Mouse (Mus musculus) monocyte, adult 5-6 weeks (primary cell): ENCODE measurements around the gene Myo3b. TPM values are rescaled to one million over a fixed set of nuclear protein-coding genes. Genes with fewer than 3 reads are reported as not detected.

Experiments used
- ATAC-seq: fragments of 153-309, 156-312 bp; replicated peaks from 2 replicates; pipeline ENCODE4 v1.8.0; 2017; ENCODE audit warnings: mild to moderate bottlenecking; ENCODE audit not compliant: low TSS enrichment, insufficient number of reproducible peaks, severe bottlenecking, poor library complexity, low FRiP score
- total RNA-seq: library from RNA; stranded (forward); fragments of 200-1000, 200-491, 200-594 nt; gene quantifications from 3 replicates; pipeline ENCODE4 v1.2.3, GENCODE M21; 2017

The Myo3b gene
- total RNA-seq, 1 experiment from 2014 or later = 0.10 TPM

DNA sequence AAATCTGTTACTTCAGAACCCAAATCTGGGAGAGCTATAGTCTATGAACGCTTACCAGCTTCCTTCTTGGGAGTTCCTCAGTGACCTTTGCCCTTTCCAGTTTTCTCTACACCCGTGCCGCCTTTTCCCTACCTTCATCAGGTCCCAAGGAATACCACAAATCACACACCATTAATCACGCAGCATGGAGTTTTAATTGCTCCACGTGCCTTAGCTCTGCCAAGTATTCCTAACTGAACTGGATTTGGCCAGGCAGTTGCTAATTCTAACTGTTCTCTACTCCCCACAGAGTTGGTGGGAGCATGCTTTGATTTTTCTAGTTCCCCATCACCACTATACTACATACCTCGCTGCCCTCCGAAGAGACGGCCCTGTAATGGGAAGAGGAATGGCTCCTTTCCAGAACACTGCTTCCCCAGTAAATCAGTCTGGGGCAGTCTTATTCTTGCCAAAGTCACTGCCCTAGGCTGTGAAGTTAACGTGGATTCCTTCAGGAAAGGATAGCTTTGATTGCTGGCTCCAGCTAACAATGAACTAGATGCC is 358.9 kb downstream of the Myo3b start:
- ATAC-seq = no peak

DNA sequence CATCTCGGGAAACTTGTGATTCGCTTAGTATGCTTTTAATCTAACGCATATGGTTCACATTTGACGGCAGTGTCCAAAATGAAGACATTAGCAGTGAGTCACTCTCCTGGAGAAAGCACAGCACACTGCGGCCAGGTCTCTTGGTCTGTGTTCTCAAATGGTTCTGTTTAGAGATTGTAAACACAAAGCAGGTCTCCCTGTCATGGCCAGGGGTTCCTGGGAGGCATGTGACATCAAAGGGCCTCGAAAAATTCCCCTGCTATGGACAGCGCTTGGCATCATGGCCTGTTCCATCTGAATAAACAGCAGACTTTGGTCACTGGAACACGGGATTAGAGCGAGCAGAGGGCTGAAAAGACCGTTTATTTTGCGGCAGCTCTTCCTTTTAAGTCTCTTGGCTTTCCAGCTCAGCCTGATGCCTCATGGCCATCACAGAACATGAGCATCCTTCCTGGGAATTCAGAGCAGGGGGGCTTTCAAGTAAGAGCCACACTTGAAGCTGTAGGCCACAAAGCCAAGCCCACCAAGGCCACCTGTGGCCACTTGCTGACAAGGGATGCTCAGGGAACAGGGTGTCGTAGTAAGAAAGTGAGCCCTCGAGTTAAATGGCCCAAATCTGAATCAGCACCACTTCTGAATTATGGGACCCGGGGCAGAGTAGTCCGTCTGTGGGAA is 360.7 kb downstream of the Myo3b start:
- no peak for ATAC-seq

DNA sequence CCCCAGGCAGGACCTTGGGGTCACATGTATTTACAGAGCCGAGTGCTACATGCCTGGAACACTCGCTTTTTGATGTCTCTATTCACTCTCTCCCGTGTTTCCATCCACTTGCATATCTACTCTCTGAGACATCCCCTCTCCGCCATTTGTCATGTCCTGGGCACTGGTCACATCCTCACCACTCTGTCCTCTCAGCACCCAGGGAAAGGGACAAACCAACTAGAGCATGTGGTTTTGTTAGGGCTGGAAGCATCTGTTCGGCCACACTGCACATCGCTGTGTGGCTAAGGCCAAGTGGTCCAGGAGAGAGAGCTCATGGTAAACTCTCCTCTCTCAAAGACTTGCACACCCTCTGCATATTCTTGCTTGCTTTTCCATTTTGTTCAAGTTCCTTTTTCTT is 361.4 kb downstream of the Myo3b start:
- ATAC-seq = no peak

DNA sequence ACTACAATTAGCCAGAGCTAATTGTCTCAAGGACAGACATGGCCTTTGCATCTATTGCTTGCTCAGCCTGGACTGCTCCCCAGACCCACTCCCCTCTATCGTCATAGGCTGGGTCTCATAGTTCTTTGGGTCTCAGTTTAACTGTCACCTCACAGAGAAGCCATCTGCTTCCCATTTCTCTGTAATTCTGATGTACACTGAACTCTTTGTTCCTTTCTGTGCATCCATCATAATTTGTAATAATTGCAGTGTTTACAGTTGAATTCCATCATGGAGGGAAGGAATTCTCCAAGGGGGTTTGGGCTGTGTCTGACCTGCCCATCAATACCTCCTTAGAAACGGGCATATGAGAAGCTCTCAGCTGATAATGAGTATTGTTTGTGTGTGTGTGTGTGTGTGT is 365.4 kb downstream of the Myo3b start:
- no peak for ATAC-seq

DNA sequence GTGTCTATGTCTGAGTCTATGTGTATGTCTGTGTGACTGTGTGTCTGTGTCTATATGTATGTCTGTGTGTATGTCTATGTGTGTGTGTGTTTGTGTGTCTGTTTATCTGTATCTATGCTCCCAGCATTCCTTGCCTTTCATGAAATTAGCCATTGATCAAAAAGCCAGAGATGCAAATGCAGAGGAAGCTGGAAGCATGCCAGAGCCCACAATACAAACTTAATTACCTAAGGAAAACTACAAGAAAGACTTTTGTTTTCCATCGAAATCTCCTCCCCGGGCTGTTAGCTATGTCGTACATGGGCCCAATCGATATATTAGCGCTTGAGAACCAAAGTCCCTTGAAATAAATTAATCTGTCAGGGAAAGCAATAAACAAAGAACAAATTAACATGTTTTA is 367.9 kb downstream of the Myo3b start:
- no peak for ATAC-seq

DNA sequence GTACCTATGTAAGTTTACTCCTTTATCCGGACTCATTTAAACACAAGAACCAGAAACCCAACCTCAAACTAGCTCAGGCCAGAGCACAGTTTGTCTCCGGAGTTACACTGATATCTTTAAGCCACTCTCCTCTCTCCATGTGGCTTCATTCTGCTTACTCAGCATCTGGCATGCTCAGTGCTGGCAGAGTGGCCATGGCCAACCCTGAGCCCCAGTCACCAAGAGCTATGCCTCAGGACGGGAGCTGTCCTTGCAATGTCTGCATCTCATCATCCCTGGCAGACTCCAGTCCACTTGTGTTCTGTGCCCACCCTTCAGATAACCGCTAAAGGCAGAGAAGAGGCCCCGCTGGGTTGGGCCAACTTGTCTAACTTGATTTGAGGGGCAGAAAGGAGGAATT is 368.8 kb downstream of the Myo3b start:
- ATAC-seq = no peak

DNA sequence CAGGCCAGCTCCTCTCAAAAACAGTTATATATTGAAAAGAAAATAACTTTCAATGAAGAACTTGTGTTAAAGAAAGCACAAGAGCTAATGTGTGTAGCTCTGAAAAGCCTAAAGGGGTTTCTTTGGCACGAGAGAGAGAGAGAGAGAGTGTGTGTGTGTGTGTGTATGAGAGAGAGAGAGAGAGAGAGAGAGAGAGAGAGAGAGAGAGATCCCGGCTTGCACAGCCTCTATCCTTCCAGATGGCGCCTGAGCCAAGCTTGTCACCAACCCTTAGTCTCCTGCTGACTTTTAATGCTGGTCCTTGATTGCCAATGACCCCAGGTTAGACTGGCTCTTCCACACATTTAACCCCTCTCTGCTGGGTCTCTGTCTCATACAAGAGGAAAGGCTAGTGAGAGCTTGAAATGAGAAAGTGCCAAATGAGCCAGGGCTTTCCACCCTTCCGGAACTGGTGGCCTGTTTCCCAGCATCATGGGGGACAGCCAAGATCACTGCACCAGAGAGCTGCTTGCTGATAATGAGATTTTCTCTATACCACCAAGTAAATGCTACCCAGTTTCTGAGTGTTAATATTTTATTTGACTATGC is 371.5 kb downstream of the Myo3b start:
- no peak for ATAC-seq

DNA sequence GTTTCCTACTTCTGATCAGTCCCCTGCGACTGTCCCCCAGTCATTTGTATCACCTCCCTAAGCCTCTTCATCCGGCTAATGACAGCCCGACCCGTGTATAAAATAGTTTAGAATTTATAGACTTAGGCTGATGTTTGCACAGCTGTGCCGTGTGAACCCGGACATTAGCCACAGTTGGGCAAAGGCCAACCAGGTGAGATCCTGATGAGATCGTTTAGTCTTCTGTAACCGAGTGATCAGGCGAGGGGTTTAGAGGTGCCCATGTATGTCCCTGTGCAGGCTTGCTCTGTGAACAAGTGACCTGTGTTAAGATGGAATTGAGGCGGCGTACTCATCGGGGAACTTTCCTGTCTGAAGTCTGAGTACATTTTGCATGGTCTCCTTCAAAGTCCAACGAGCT is 373.4 kb downstream of the Myo3b start:
- ATAC-seq = no peak

DNA sequence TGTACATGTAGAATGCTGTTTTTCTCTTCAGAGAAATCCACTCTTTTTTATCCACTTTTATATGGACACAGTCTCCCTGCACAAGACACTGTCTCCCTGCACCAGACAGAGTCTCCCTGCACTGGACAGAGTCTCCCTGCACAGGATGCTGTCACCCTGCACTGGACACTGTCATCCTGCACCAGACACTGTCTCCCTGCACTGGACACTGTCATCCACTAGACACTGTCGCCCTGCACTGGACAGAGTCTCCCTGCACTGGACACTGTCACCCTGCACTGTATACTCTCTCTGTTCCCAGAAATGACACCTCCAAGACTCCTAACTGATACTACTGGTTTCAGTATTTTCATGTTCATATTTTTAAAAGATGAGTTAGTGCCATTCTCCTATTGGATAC is 375.5 kb downstream of the Myo3b start:
- ATAC-seq = no peak

DNA sequence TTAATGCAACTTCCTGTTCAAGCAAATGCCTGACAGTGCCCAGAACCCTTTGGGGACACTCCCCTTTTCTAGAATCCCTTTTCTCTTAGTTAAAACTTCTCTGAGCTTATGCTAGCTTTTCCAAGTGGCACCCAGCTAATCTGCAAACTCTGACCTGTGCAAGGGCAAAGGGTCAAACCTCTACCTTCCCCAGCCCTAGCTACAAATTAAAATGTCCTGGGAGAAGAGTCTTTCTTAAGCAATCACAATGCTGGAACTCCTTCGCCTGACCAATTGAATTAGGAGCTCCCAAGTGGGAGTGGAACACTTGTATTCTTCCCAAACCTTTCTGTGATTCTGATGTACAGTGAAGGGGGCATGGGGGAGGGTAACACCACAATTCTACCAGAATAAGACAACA is 376.6 kb downstream of the Myo3b start:
- ATAC-seq = no peak

DNA sequence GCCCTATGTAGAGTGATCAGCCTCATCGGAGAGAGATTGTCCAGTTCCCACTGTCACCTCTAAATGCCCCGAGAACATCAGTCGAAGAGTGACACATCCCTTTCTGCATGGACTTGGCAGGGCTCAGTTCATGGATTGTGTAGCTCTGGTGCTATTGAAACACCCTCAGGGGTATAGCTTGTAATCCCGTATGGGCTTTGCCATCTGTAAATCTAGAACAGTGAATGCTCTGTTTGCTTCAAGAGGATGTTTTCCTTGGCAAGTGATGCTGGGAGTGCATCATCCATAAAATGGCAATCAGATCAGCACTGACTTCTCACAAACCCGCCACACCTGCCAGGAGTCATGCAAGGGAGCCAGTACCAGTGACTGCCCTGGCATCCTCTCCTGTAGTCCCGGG is 380.4 kb downstream of the Myo3b start:
- no peak for ATAC-seq

DNA sequence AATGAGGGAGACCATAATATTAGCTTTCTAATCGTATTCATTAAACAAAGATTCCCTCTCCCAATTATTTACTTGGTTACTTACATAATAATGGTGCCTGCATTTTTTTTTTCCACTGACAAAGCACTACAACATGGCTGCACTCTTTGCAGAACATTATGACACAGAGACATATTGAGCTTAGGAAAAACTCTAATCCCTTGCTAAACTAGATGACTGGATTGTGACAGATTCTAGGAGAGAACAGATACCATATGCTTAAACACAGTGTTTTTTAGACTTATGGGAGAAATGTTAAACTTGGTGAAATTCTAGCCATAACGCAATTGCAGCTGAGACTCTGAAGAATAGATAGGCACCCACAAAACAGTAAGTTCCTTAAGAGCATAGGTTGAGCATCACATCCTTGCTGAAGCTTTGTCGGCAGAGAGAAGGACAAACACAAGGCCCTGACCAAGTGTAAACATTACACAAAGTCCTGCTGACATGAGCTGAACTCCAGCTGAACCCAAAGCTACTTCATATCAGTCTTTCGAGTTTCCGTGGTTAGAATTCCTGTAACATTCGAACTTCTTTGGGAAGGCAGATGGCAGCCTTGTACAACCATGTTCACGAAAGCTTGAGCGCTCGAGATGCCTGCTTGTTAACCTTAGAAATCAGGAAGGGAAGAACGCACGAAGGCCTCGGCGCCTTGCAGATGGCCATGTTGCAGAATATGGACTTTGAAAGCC is 382.4 kb downstream of the Myo3b start:
- ATAC-seq = no peak

DNA sequence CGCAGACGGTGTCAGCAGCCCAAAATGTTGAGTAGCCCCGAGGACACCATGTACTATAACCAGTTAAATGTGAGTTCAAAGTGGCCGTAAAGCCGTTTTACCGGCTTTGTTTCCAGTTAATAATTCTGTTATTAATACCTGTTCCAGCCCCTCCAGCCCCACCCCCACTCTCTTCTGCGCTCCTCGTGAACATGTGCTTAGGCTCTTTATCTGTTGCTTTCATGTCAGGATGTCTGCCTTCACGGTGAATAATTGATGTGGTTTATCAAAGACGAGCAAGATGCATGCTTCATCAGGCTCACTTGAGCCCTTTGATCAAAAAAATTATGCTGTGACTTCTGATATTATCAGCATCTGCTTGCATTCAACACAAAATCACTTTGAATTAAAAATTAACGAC is 386.7 kb downstream of the Myo3b start:
- ATAC-seq = no peak

DNA sequence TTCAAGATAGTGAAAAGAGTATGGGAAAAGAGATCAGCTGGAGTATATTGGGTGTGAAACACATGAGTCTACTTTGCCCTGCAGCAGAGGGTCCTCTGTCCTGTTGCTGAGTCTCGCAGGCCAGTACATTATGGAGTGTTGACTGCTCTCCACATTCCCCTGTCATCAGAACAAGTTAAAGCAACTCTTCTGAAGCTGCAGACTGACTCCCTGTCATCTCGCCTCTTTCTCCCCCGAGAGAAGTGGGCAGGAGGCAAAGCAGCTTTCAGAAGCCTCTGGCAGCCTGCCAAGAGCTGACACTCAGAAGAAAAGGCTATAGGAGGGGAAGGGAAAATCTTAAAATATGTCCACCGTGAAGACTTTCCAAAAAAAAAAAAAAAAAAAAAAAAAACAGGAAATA is 404.1 kb downstream of the Myo3b start:
- no peak for ATAC-seq

DNA sequence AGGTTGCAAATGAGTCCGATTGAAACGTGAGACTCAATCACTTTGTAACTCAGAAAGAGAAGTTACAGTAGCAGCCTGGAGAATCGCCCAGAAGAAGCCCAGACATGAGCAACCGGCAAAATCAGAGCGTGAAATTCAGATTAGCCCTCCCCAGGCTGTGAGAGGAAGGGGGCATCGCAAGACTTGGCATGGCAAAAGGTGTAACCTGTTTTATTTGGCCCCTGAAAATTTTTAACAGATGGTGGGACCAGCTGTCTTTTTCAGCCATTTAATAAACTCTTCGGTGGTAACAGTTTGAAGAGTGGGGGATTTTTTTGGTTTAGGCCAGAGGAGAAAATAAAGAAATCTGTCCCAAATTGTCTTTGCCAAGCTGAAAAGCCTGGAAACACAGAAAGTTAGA is 405.2 kb downstream of the Myo3b start:
- no peak for ATAC-seq

DNA sequence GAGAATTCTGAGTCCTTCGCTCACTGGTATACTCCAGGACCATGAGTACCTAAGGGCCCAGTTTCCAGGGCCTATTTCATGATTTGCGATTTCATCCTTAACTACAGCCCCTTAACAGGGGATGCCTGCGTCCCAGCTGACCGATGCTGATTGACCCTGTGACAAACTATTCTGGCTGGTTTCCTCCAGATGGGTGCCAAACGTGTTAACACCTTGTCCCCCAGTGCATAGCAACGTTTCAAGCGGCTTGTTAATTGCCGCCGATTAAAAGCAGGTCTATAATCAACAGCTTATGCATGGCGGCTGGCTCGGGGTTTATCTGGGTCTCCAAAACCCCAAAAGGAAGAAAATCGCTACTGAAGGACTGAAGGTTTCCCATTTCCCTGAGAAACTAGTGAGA is 417.3 kb downstream of the Myo3b start:
- no peak for ATAC-seq

DNA sequence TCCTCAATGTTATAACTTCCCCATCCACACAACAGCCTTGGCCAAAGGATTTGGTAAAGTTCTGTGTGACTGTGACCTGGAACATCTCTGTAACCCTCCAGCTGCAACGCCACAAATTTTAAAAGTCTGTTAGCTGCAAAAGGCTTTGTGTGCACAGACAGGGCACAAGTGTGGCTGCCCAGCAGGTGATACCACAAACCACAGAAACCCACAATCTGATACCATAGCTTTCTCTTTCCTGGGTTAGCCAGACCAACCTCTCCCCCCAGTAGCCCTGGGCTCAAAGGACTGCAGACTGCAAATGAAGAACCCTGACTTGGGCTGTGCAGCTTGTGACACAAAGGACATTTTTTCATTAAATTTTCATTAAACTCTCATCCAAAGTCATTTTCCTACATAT is 424.7 kb downstream of the Myo3b start:
- ATAC-seq = no peak

DNA sequence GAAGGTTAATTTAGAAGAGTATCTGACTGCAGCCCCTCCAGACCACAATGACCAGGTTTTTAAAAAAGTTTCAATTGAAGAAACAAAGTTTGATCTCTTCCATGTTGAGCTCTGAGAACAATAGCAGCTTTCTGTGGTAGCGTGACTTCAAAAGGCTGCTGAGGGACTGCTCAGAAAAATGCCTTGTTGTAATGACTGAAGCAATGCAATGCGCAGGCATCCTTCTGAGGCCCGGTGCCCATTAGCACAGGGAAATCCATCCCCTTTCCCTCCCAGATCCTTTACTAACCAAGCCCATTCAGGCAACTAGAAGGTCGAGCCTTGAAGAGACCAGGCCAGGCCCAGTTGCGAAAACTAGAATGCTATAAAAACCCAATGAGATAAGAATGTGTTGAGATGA is 432.2 kb downstream of the Myo3b start:
- ATAC-seq = no peak

DNA sequence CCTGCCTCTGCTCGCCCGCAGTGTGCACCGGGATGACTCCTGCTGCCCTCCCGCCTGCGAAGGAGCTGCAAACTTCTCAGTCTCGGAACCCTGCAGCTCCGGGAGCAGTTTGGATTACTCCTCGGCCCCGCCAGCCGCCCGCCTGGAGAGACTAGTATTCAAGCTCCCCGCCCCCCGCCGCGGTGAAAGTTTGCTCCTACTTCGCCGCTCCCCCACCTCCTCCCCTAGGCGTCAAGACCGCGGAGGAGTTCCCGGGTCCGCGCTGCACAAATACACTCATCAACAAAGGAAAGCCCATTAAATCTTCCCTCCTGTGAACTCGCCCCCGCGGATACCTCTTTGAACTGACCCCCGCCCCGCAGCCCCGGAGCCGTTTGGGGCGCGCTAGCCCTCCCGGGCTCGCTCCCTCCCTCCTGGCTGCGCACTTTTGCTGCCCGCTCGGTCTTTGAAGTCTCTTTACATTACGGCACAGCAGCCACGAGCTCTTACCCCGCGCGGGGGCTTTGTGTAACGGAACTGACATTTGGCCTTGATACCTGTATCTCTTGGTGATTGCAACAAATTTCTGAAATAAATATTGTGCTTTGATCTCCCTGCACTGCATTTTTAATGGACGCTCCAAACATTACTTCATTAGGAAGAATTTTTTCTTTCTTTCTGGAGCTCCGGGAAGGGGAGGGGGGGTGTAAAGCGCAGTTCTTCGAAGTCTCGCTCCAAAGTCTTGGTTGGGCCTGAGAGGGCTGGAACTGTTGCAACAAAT is 433.1 kb downstream of the Myo3b start:
- ATAC-seq = no peak
